Mouse (Mus musculus) right cerebral cortex, postnatal 14 days (tissue): ENCODE data around the gene Ddit4l.
"Not testable (repeated sequence)": the region's sequence is repeated elsewhere in the genome, so short reads cannot be mapped to it uniquely, and the experiment has no call there.

Experiments
- DNase-seq: peaks from one replicate; pipeline ENCODE4 v3.0.0; 2022

Ddit4l gene

DNA sequence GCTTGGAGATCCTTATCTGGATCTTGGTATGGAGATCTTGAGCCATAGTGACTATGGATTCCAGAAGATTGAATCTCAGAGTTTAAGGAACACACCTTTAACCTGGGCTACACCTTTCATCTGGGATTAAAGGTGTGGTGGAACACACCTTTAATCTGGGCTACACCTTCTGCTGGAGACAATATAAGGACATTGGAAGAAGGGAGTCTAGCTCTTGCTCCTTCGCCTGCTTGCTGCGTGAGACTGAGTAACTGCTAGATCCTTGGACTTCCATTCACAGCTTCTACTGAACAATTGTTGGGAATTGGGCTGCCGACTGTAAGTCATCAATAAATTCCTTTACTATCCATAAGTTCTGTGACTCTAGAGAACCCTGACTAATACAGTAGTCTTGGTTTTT, at the start of gene Ddit4l:
Gene Ddit4l (plus strand): TSS at position 301 of the 400 bp plus-strand sequence.
- not testable (repeated sequence) for DNase-seq

DNA sequence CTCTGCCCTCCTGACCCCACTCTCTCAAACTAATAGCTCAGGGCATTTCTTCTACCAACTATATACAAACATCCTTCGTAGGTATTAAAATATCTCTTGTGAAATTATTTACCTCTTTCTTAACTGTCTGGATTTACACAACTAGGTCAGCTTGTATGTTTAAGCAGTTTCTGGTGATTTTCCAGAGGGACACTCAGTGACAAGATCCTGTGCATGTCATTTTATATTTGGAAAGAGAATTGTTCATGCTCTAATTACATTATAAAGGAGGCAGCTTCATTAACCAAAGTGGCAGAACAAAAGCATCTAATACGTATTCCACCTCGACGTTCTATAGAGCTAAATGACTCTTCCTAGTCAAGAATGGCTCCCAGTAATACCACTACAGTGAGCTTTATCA, 45.3 kb upstream of the Ddit4l start:
- DNase-seq, result no peak

DNA sequence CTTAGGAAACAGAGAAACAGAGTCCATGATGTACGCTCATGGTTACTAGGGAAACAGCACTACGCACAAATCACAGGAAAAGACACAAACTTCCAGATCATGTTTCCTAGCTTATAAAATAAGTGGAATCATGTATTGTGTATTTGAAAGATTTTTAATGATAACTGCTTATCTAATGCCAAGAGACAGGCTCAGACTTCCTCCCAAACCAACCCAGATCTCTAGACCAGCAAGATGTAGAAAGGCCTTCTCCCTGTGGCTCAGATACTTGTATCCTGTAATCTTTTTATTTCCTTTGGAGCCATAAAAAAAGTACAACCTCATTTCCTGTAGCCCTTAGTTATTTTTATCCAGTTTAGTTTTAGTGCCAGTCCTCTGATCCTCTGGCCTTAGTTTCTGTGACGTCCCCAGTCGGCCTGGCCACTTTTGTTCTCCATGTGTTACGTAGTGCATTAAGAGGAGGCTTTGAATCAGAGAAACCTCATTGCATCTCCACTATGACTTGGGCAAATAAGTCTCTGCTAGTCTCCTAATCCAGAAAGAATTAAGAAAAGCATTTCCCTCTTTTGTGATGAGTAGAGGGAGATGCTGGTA, 34.9 kb upstream of the Ddit4l start:
- no peak for DNase-seq

- no peak for DNase-seq
These were observed 31.6 kb upstream of the Ddit4l start for GRCm38 (mm10) chr3:137589811-137590210.

DNA sequence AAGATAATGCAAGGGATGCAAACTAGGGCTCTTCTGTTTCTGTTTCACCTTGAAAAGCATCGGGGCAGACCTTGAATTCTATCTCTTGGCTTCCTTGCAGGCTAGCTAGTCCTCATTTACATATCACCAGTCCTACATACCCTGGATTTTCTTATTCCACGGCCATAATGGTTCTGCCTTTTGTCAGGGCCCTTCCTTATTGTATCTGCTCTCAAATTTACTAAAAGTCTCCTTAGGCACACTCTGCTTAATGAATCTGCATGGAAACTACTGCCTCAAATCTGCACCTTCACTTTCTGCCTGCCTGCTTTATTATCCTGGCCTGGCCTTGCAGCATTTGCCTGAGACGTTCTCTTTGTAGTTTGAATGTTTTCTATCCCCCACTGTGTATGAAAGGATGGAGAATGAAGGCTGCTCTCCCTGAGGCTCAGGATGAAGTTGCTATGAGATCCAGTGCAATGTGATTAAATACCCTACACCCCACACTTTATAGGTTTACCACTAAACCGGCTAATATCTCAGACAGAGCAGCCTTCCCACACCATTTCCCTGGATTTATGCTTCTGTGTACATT, 27.0 kb upstream of the Ddit4l start:
- no peak for DNase-seq

DNA sequence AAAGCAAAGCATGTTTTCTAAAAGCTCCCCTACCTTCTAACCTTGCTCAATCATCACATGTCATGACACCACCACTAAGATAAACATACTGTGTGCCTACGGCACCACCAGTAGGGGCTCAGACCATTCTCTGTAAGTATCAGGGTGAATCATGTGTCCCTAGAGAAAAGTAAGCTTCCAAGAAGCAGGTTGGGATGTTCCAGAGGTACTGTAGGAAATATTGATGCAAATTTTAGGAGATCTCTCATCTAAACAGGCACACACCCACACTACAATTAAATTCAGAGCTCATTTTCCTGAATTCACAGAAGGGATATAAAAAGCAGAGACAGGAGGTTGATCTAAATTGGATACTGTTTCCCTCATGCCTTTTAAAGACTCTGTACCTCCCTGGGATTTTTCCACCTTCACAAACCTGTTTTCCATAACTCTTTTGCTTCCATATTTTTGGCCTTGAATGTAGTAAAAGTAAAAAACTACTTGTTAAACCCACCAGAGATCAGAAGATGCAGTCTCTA, 12.4 kb upstream of the Ddit4l start:
- no peak for DNase-seq

GRCm38 (mm10) chr3:137610457-137611109, 10.8 kb upstream of the Ddit4l start:
- no peak for DNase-seq

DNA sequence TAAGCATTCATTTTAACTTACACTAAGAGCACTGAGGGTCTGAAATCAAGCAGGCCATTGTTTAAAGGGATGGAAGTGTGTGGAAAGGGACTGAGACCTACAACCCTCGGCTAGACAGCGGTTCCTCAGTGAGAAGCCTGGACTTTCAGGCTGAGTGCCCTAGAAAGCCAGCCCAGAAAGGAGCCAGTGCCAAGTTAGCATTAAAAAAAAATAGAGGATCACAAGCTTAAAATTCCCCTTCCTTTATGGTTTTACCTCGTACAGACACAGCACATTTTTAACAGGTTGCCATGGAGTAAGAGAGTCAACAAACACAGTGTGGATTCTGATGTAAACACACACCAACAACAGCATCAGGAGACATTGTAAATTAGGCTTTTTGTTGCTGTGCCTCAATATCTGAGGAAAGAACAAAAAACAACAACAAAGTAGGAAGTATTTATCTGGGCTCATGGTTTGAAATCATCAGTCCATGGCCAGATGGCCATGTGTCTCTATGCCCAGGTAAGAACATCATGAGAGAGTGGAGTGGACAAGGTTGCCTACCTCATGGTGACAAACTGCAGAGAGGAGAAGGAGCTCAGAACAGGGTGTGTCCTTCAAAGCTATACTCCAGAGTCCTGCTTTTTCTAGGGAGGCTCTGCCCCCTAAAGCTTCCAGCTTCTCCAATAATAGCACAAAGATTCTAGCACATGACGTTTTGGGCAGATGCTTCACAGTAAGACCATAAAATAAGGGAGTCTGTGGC, 10.1 kb upstream of the Ddit4l start:
- DNase-seq, result no peak

GRCm38 (mm10) chr3:137611981-137612380, 9.4 kb upstream of the Ddit4l start:
- DNase-seq, result no peak

GRCm38 (mm10) chr3:137620540-137620939, 872 bp upstream of the Ddit4l start:
- no peak for DNase-seq

GRCm38 (mm10) chr3:137622091-137622490, 679 bp downstream of the Ddit4l start:
- DNase-seq, result no peak

GRCm38 (mm10) chr3:137622895-137623580, 1.6 kb downstream of the Ddit4l start:
- no peak for DNase-seq

GRCm38 (mm10) chr3:137623581-137624362, 2.4 kb downstream of the Ddit4l start:
- DNase-seq, result peak; percentile 41

DNA sequence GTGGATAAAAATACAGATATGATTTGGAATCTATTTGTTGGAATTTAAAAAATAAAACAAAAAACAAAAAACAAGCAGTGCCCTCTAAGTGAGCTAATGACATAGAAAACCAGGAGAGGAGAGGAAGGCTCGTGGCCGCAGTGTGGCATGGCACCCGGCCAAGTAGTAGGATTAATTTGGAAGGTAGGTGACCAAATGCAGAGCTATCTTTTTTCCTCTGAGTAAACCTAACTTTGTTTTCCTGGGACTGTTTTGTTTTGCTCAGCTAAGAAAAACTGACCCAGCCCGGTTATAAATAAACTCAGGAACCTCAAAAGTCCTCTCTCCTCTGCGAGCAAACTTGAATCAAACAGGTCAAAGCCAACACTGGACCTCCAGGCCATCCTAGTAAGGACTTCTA, 3.6 kb downstream of the Ddit4l start:
- peak; percentile 13 for DNase-seq

- no peak for DNase-seq
These were observed 12.3 kb downstream of the Ddit4l start for GRCm38 (mm10) chr3:137633726-137634125.

DNA sequence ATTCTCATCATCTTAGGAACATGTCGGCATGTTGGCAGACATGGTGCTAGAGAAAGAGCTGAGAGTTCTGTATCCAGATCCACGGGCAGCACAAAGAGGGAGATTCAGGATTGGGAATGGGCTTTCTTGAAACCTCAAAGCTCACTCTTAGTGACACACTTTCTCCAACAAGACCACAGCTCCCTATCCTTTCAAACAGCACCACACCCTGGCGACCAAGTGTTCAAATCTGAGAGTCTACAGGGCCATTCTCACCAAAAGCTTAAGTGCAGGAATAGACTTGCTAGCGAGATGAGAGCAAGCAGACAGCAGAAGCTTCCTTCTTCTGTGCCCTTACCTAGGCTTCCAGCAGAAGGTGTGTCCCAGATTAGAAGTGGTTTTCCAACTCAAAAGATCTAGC, 15.2 kb downstream of the Ddit4l start:
- no peak for DNase-seq

DNA sequence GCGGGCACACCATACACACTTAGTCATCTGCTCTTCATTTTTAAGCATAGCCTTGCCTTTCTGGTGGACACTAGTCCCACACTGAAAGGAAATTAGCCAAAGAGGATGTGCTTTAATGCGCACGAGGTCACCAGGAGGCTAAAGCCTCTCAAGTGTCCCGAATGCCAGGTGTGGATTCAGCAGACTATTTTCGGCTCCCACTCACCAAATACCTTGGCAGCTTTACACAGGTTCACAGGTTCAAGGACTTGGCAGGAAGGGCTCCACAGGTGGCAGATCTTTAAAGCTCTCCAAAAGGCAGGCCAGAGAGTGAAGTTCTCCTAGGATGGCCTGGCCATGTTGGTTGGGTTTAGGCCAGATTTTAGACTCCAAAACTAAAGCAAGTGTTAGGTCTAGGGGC, 19.8 kb downstream of the Ddit4l start:
- DNase-seq, result no peak

DNA sequence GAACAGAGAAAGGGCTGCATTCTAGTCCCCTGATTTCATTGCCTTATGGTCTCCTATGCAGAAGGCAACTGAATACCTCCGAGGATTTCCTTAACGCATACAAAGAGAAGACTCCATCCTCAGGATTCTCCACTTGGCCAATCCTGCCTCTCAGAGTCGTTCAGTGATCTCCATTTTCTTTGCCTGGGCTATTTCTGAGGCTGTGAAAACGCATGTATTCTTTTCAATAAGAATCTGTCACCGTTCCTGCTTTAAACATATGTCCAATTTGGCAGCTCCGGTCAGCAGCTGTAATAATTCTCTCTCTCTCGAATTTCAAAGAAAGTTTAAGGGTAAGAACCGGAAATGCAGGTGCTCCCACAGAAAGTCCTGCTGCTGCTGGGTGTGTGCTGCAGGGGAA, 20.7 kb downstream of the Ddit4l start:
- DNase-seq, result no peak

- no peak for DNase-seq
These were observed 21.2 kb downstream of the Ddit4l start for GRCm38 (mm10) chr3:137642568-137642967.

DNA sequence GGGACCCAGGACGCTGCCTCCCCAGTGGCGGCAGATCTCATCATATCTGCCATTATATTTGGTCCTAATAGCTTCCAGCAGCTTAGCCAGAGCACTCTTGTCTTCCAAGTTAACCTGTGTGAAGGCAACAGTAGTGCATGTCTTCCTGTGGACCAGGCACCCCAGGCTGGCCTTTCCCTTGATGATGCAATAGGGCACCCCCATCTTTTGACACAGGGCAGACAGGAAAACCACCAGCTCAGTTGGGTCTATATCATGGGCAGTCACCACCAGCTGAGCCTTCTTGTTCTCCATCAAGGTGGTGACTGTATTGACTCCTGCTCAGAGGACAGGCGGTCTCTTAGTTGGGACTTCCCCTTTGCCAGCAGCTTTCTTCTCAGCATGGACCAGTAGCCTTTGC, 22.7 kb downstream of the Ddit4l start:
- DNase-seq, result no peak

DNA sequence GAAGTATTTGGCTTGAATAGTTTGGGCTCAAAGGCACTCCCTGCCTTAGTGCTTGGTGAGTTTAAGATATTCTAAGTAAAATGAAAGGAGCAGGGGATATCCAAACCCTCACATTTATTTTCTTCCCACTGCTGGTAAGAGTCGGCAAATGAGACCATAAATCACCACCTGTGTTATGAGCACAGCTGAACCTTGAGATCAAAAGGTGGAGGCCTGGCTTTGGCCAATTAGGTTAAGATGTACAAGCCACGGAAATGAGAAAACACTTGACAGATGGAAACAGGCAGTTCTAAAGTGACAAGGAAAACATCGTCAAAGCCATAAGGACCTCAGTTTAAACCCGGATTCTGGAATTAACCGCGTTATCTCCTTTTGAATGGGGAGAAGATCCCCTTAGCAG, 23.5 kb downstream of the Ddit4l start:
- no peak for DNase-seq

- peak; percentile 7 for DNase-seq
These were observed 26.2 kb downstream of the Ddit4l start for GRCm38 (mm10) chr3:137647427-137648100.
